In the genomic region with DNA sequence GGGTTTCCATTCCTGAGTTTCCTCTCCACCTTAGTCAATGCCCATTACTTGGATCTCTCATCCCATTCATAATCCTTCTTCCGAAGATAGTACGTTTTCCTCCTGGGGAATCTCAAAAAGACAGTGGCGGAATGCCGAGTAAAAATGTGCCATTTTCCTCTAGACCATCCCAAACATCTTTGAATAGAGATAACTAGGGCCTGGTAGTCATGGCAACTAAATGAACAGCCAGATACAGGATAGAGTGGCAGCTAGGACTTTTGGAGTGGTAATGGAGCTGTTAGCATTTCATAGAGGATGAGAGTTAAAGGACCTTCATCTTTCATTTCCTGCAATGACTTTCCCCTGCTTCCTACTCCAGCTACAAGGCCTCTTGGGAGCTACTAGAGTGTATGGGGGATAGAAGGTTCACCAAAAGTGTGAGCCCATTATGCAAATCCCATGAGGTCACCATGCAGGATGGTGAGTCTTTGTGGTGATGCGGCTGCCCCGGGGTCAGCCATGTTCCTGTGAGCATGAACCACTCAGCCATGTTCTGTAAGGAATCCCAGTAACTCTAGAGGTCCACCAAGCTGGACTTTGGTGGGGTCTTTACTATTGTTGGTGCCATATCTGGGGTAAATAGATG, we compare ENCODE assay signal across 26 mouse cellular contexts.
DNase-seq lines count a peak whose midpoint lies in the region; ATAC-seq and TF ChIP-seq lines count a peak whose summit lies in the region.
"Had no signal": no experiment of that assay in that cellular context is flagged by ENCODE, and none has a peak within 500 bp of the region (broad histone marks: within the 10 kb centered on the region; RNA-seq: fewer than 3 reads in every experiment).

No protein-coding gene starts in this region.

- H3K9me3 ChIP-seq in forebrain, embryonic 11.5 days (ENCODE audit: control insufficient read depth, low read length) = no peaks in the 10 kb centered on the region
- no peaks in the 10 kb centered on the region for H3K9me3 ChIP-seq in forebrain, embryonic 10.5 days
- H3K9me3 ChIP-seq in midbrain, postnatal 0 days (ENCODE audit: low read length) = no peaks in the 10 kb centered on the region
- H3K9me3 ChIP-seq in midbrain, embryonic 14.5 days (ENCODE audit: control insufficient read depth, low read length) = no peaks in the 10 kb centered on the region
- H3K9me3 ChIP-seq in hindbrain, embryonic 10.5 days = no peaks in the 10 kb centered on the region
- H3K9me3 ChIP-seq: embryonic facial prominence, embryonic 12.5 days; embryonic facial prominence, embryonic 15.5 days; heart, embryonic 12.5 days; heart, embryonic 15.5 days had no signal

- no peak for TF ChIP-seq CTCF in midbrain, postnatal 0 days (IDR thresholded peaks at IDR 0.05)

- 90% methylated on average over 6 of the region's 6 CpGs for WGBS in forebrain, embryonic 11.5 days
- 92% methylated on average over 6 of the region's 6 CpGs for WGBS in forebrain, embryonic 10.5 days
- WGBS in midbrain, postnatal 0 days = 80% methylated on average over 6 of the region's 6 CpGs
- WGBS in midbrain, embryonic 14.5 days = 87% methylated on average over 6 of the region's 6 CpGs
- WGBS in hindbrain, embryonic 10.5 days = 90% methylated on average over 6 of the region's 6 CpGs

- H3K4me3 ChIP-seq in forebrain, embryonic 11.5 days (ENCODE audit: low read depth, low read length) = no peak overlapping the region
- H3K4me3 ChIP-seq in forebrain, embryonic 10.5 days = no peak overlapping the region
- no peak overlapping the region for H3K4me3 ChIP-seq in midbrain, postnatal 0 days (ENCODE audit: low read depth, low read length)
- no peak overlapping the region for H3K4me3 ChIP-seq in midbrain, embryonic 14.5 days (replicated peaks; ENCODE audit: low read depth, low read length)
- no peak overlapping the region for H3K4me3 ChIP-seq in hindbrain, embryonic 10.5 days
- H3K4me3 ChIP-seq: embryonic facial prominence, embryonic 12.5 days; embryonic facial prominence, embryonic 15.5 days; heart, embryonic 12.5 days; heart, embryonic 15.5 days had no signal

- H3K27ac ChIP-seq in forebrain, embryonic 11.5 days (ENCODE audit: low read depth, low read length) = no peak overlapping the region
- H3K27ac ChIP-seq in forebrain, embryonic 10.5 days = no peak overlapping the region
- H3K27ac ChIP-seq in midbrain, postnatal 0 days (ENCODE audit: low read depth, low read length) = no peak overlapping the region
- no peak overlapping the region for H3K27ac ChIP-seq in midbrain, embryonic 14.5 days (replicated peaks; ENCODE audit: low read depth, low read length)
- H3K27ac ChIP-seq in hindbrain, embryonic 10.5 days = no peak overlapping the region
- H3K27ac ChIP-seq: embryonic facial prominence, embryonic 12.5 days; embryonic facial prominence, embryonic 15.5 days; heart, embryonic 15.5 days; hindbrain, embryonic 14.5 days; hindbrain, postnatal 0 days had no signal

- H3K9ac ChIP-seq in forebrain, embryonic 11.5 days (ENCODE audit: low read length) = no peak overlapping the region
- no peak overlapping the region for H3K9ac ChIP-seq in midbrain, postnatal 0 days (replicated peaks; ENCODE audit: low read length, poor library complexity, severe bottlenecking)
- no peak overlapping the region for H3K9ac ChIP-seq in midbrain, embryonic 14.5 days (replicated peaks; ENCODE audit: low read length)
- H3K9ac ChIP-seq: embryonic facial prominence, embryonic 12.5 days; embryonic facial prominence, embryonic 15.5 days; heart, embryonic 12.5 days; heart, embryonic 15.5 days; hindbrain, embryonic 14.5 days had no signal

- intact Hi-C loops in left cerebral cortex, postnatal 14 days (cut with DNase I) = no loop called here

- no peak for ATAC-seq in forebrain, embryonic 11.5 days (replicated peaks; ENCODE audit: low FRiP score)
- 0 out of 2 replicates have a peak, but pooled peaks have one; percentile 27 for ATAC-seq in midbrain, postnatal 0 days (ENCODE audit: low FRiP score)
- no peak for ATAC-seq in midbrain, embryonic 14.5 days (ENCODE audit: low FRiP score, low TSS enrichment)
- ATAC-seq: forebrain, embryonic 14.5 days; hindbrain, postnatal 0 days; Patski had no signal

- no peaks in the 10 kb centered on the region for H3K36me3 ChIP-seq in forebrain, embryonic 11.5 days (ENCODE audit: control insufficient read depth, insufficient read depth, low read length)
- no peaks in the 10 kb centered on the region for H3K36me3 ChIP-seq in forebrain, embryonic 10.5 days (replicated peaks)
- no peaks in the 10 kb centered on the region for H3K36me3 ChIP-seq in midbrain, postnatal 0 days (ENCODE audit: insufficient read depth, low read length)
- H3K36me3 ChIP-seq in midbrain, embryonic 14.5 days (ENCODE audit: control insufficient read depth, insufficient read depth, low read length) = no peaks in the 10 kb centered on the region
- H3K36me3 ChIP-seq in hindbrain, embryonic 10.5 days = no peaks in the 10 kb centered on the region
- H3K36me3 ChIP-seq: embryonic facial prominence, embryonic 12.5 days; embryonic facial prominence, embryonic 15.5 days; G1E; heart, embryonic 12.5 days; heart, embryonic 15.5 days had no signal

- no peak overlapping the region for H3K4me2 ChIP-seq in forebrain, embryonic 11.5 days (ENCODE audit: low read depth, low read length, severe bottlenecking)
- H3K4me2 ChIP-seq in midbrain, postnatal 0 days (ENCODE audit: low read depth, low read length, poor library complexity, severe bottlenecking) = no peak overlapping the region
- H3K4me2 ChIP-seq in midbrain, embryonic 14.5 days (ENCODE audit: low read length) = no peak overlapping the region
- H3K4me2 ChIP-seq: embryonic facial prominence, embryonic 12.5 days; embryonic facial prominence, embryonic 15.5 days; heart, embryonic 12.5 days; heart, embryonic 15.5 days; hindbrain, embryonic 14.5 days had no signal

- peak; percentile 30 for DNase-seq in forebrain, embryonic 11.5 days (ENCODE audit: low spot score)
- DNase-seq in forebrain, embryonic 10.5 days (ENCODE audit: extremely low spot score, low spot score) = no peak
- peak; percentile 10 to 15 for DNase-seq in left cerebral cortex, postnatal 14 days (ENCODE audit: low spot score in 2 of 2)
- DNase-seq in left cerebral cortex, adult 9 months (ENCODE audit: low spot score in 2 of 2) = no peak
- DNase-seq in midbrain, postnatal 0 days (ENCODE audit: low spot score) = peak; percentile 21
- DNase-seq in midbrain, embryonic 14.5 days = no peak
- no peak for DNase-seq in hindbrain, embryonic 10.5 days (ENCODE audit: low spot score)
- DNase-seq: adrenal gland, postnatal 10 days; adrenal gland, postnatal 36 days; cerebellum, adult 11 months; cerebellum, adult 2 months; cerebellum, adult 9-11 months; cerebellum, postnatal 25 days; gastrocnemius, postnatal 25 days; heart, adult 18-20 months; heart, postnatal 10 days; heart, postnatal 36 days had no signal

- H3K4me1 ChIP-seq in forebrain, embryonic 11.5 days (replicated peaks; ENCODE audit: control insufficient read depth, insufficient read depth, low read length) = no peaks in the 10 kb centered on the region; the same call in 1 of the 2 replicates
- H3K4me1 ChIP-seq in forebrain, embryonic 10.5 days = peaks cover 12% of the 10 kb centered on the region
- H3K4me1 ChIP-seq in midbrain, postnatal 0 days (ENCODE audit: insufficient read depth, low read length) = no peaks in the 10 kb centered on the region
- no peaks in the 10 kb centered on the region for H3K4me1 ChIP-seq in midbrain, embryonic 14.5 days (ENCODE audit: control insufficient read depth, insufficient read depth, low read length)
- H3K4me1 ChIP-seq in hindbrain, embryonic 10.5 days (replicated peaks) = no peaks in the 10 kb centered on the region
- H3K4me1 ChIP-seq: embryonic facial prominence, embryonic 12.5 days; embryonic facial prominence, embryonic 15.5 days; heart, embryonic 12.5 days; heart, embryonic 15.5 days had no signal

- no peaks in the 10 kb centered on the region for H3K27me3 ChIP-seq in forebrain, embryonic 11.5 days (ENCODE audit: control insufficient read depth, insufficient read depth, low read length)
- H3K27me3 ChIP-seq in forebrain, embryonic 10.5 days (ENCODE audit: poor library complexity, severe bottlenecking) = peaks cover 29% of the 10 kb centered on the region
- H3K27me3 ChIP-seq in midbrain, postnatal 0 days (ENCODE audit: insufficient read depth, low read length) = no peaks in the 10 kb centered on the region
- H3K27me3 ChIP-seq in midbrain, embryonic 14.5 days (ENCODE audit: control insufficient read depth, insufficient read depth, low read length) = no peaks in the 10 kb centered on the region
- no peaks in the 10 kb centered on the region for H3K27me3 ChIP-seq in hindbrain, embryonic 10.5 days (ENCODE audit: insufficient read depth, poor library complexity, severe bottlenecking)
- H3K27me3 ChIP-seq: embryonic facial prominence, embryonic 12.5 days; embryonic facial prominence, embryonic 15.5 days; heart, embryonic 12.5 days; heart, embryonic 15.5 days had no signal

Comparison
In these comparisons a context has a peak if more than half of its experiments do, and no peak if none do; other contexts are left out.
1. DNase-seq: peak in forebrain, embryonic 11.5 days (single experiment), left cerebral cortex, postnatal 14 days (2 of 2) and midbrain, postnatal 0 days (single experiment); none in forebrain, embryonic 10.5 days (single experiment), left cerebral cortex, adult 9 months (0 of 2), midbrain, embryonic 14.5 days (single experiment) and hindbrain, embryonic 10.5 days (single experiment).